Mouse (Mus musculus) T-helper 17 cell (primary cell): Measurements from ENCODE around the gene Uts2.

Source experiments
- in situ Hi-C, 2 experiments: fragments of 300-600 bp; cut with MboI, MseI; formaldehyde crosslinking; loops; 1 replicate in 1 of 2; 2 replicates in 1 of 2; pipeline ENCODE4 v1.15.1; 2025; ENCODE audit warnings: high pct_unique_total_duplicates in 2 of 2

Gene Uts2

GRCm38 (mm10) chr4:150996797-150997196 lies at the start of gene Uts2:
TSS of gene Uts2 (plus strand) at chr4:150997097.
- in situ Hi-C loops: no loop called here

GRCm38 (mm10) chr4:150950972-150951371 lies 45.9 kb upstream of the Uts2 start:
- in situ Hi-C loops: loop anchor here in 1 of 2 experiments (5.0 kb wide), 1 partner anchor 279 kb away; no protein-coding TSS in a partner anchor

- in situ Hi-C loops: no loop called here
Measured at GRCm38 (mm10) chr4:150956369-150957105, 40.4 kb upstream of the Uts2 start.

GRCm38 (mm10) chr4:150957106-150957458 lies 39.8 kb upstream of the Uts2 start:
- in situ Hi-C loops: no loop called here

- in situ Hi-C loops: no loop called here
Measured at GRCm38 (mm10) chr4:150958536-150958935, 38.4 kb upstream of the Uts2 start.

- in situ Hi-C loops: no loop called here
Measured at GRCm38 (mm10) chr4:150962231-150962630, 34.7 kb upstream of the Uts2 start.

- in situ Hi-C loops: no loop called here
Measured at GRCm38 (mm10) chr4:150963711-150964110, 33.2 kb upstream of the Uts2 start.

GRCm38 (mm10) chr4:150964635-150965554 lies 32.0 kb upstream of the Uts2 start:
- in situ Hi-C loops: loop anchor here in 1 of 2 experiments (5.0 kb wide), 2 partner anchors 42 to 177 kb away; no protein-coding TSS in a partner anchor

- in situ Hi-C loops: loop anchor here in 1 of 2 experiments (5.0 kb wide), 2 partner anchors 42 to 177 kb away; no protein-coding TSS in a partner anchor
Measured at GRCm38 (mm10) chr4:150965555-150965951, 31.3 kb upstream of the Uts2 start.

- in situ Hi-C loops: loop anchor here in 1 of 2 experiments (5.0 kb wide), 2 partner anchors 41 to 176 kb away; no protein-coding TSS in a partner anchor
Measured at GRCm38 (mm10) chr4:150966556-150966955, 30.3 kb upstream of the Uts2 start.

- in situ Hi-C loops: loop anchor here in 1 of 2 experiments (5.0 kb wide), 2 partner anchors 38 to 173 kb away; no protein-coding TSS in a partner anchor
Measured at GRCm38 (mm10) chr4:150968956-150969355, 27.9 kb upstream of the Uts2 start.

GRCm38 (mm10) chr4:150973264-150973663 lies 23.6 kb upstream of the Uts2 start:
- in situ Hi-C loops: no loop called here

GRCm38 (mm10) chr4:150975145-150975544 lies 21.8 kb upstream of the Uts2 start:
- in situ Hi-C loops: no loop called here

GRCm38 (mm10) chr4:150978156-150978910 lies 18.6 kb upstream of the Uts2 start:
- in situ Hi-C loops: no loop called here

GRCm38 (mm10) chr4:150979455-150979854 lies 17.4 kb upstream of the Uts2 start:
- in situ Hi-C loops: no loop called here

GRCm38 (mm10) chr4:150980153-150980552 lies 16.7 kb upstream of the Uts2 start:
- in situ Hi-C loops: no loop called here

GRCm38 (mm10) chr4:150990148-150990547 lies 6.7 kb upstream of the Uts2 start:
- in situ Hi-C loops: no loop called here

- in situ Hi-C loops: no loop called here
Measured at GRCm38 (mm10) chr4:150998626-150999025, 1.7 kb downstream of the Uts2 start.

GRCm38 (mm10) chr4:151001397-151001796 lies 4.5 kb downstream of the Uts2 start:
- in situ Hi-C loops: no loop called here

GRCm38 (mm10) chr4:151005656-151006318 lies 8.9 kb downstream of the Uts2 start:
- in situ Hi-C loops: loop anchor here in 1 of 2 experiments (5.0 kb wide), 2 partner anchors 38 to 78 kb away; no protein-coding TSS in a partner anchor

GRCm38 (mm10) chr4:151006945-151007344 lies 10.0 kb downstream of the Uts2 start:
- in situ Hi-C loops: loop anchor here in 1 of 2 experiments (5.0 kb wide), 2 partner anchors 40 to 80 kb away; no protein-coding TSS in a partner anchor
